Mouse (Mus musculus): ENCODE measurements around the gene 1700010I14Rik.

- no peak for TF ChIP-seq POLR2A (IDR thresholded peaks at IDR 0.05; ENCODE audit: insufficient read length, low read depth)
- TF ChIP-seq USF1 (IDR thresholded peaks at IDR 0.05; ENCODE audit: low read depth), result no peak
- no peak for TF ChIP-seq POLR2AphosphoS2 (IDR thresholded peaks at IDR 0.05; ENCODE audit: insufficient read length, low read depth)
- TF ChIP-seq TCF12 (IDR thresholded peaks at IDR 0.05; ENCODE audit: insufficient read depth, poor library complexity, severe bottlenecking), result no peak
Observed at GRCm38 (mm10) chr17:8987369-8987768, 764 bp upstream of the 1700010I14Rik start.

Measured in myocyte (in vitro differentiated cells).